Mouse (Mus musculus) heart, postnatal 0 days (tissue): ENCODE measurements around the gene Hoxc9.

Experiments
- CTCF ChIP-seq: IDR thresholded peaks from 2 replicates; pipeline ENCODE4 v1.5.1; 2016; ENCODE audit warnings: antibody characterized with exemption, control low read depth, low read depth
- EP300 ChIP-seq: IDR thresholded peaks from 2 replicates; pipeline ENCODE4 v1.6.1; 2016; ENCODE audit warnings: antibody characterized with exemption, low read depth

DNA sequence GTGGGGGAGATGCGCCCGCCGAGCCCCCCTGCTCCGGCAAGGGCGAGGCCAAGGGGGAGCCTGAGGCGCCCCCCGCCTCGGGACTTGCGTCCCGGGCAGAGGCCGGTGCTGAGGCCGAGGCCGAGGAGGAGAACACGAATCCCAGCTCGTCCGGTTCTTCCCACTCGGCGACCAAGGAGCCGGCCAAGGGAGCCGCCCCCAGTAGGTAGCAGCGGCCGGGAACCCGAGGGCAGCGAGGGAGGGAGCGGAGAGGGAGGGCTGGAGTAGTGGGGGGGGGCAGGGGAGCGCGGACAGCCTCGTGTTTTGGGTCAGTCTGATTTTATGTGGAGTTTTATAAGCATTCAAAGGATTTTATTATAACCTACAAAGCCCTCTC is 21.2 kb upstream of the Hoxc9 start:
- no peak for TF ChIP-seq CTCF
- no peak for TF ChIP-seq EP300
